Mouse (Mus musculus) left cerebral cortex, adult 18-20 months (tissue): Measurements from ENCODE around the gene Tiam2. TPM values are rescaled to one million over a fixed set of nuclear protein-coding genes. Genes with fewer than 3 reads are reported as not detected.

Source experiments
- DNase-seq, 2 experiments: peaks; one replicate each; pipeline ENCODE4 v3.0.0; 2021 to 2022; ENCODE audit warnings: low spot score in 2 of 2, mixed read lengths in 1 of 2
- total RNA-seq, 2 experiments: library from RNA; stranded (reverse); gene quantifications; 2 replicates each; pipeline ENCODE4 v1.2.3; 2021

Tiam2 gene
- total RNA-seq, 2 experiments from 2014 or later = 75.6 to 84.1 TPM

- no peak for DNase-seq
These were observed 214.7 kb downstream of the Tiam2 start for GRCm38 (mm10) chr17:3541033-3541432.

- no peak for DNase-seq
These were observed 221.4 kb downstream of the Tiam2 start for GRCm38 (mm10) chr17:3547725-3548124.

GRCm38 (mm10) chr17:3556251-3556650 lies 229.9 kb downstream of the Tiam2 start:
- no peak for DNase-seq

- DNase-seq = peak; percentile 96 to 98
These were observed 231.2 kb downstream of the Tiam2 start, which contains the start of gene Tfb1m for GRCm38 (mm10) chr17:3557331-3558311. Gene Tfb1m (minus strand): TSS chr17:3557781.

- DNase-seq = no peak
These were observed 232.0 kb downstream of the Tiam2 start for GRCm38 (mm10) chr17:3558356-3558870.

GRCm38 (mm10) chr17:3560534-3560933 lies 234.2 kb downstream of the Tiam2 start:
- DNase-seq = no peak

- DNase-seq = no peak
These were observed 236.0 kb downstream of the Tiam2 start for GRCm38 (mm10) chr17:3562405-3562804.

- DNase-seq = peak; percentile 81 to 85
These were observed 244.5 kb downstream of the Tiam2 start for GRCm38 (mm10) chr17:3570876-3571275.

Other genes with a start within 250 kb of the Tiam2 start
- 10 to 100 TPM; 54.9 to 57.5 TPM for gene Scaf8, start 211.6 kb upstream of the Tiam2 start, total RNA-seq
- gene Cldn20, start 206.0 kb downstream of the Tiam2 start, total RNA-seq = 1 to 10 TPM in 1 of 2 experiments, not detected in 1; 1.5 TPM
- 1 to 10 TPM; 6.2 to 7.6 TPM for gene Tfb1m, start 231.2 kb downstream of the Tiam2 start, total RNA-seq